Mouse (Mus musculus) spleen, adult 12 weeks (tissue): Measurements from ENCODE around the gene St3gal6.

Experiments
- DNase-seq: peaks from one replicate; pipeline ENCODE4 v3.0.0; 2022; ENCODE audit warnings: low spot score

The St3gal6 gene

DNA sequence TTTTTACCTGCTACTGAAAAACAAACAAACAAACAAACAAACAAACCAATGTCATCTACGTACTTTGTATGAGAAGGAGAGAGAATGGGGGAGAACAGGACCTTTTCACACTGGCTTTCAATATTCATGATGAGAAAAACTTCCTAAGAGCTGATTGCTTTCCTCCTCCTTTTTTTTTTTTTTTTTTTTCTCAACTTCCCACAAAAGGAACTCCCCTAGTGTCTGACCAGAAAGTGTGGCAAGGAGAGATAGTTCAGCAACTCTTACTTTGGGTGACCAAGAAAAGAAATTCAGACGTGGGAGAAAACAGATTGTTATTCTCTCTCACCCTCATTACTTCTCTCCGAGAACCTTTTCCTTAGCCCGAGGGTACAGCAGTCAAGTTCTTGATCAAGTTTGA lies 2.9 kb downstream of the St3gal6 start:
- DNase-seq, result no peak

DNA sequence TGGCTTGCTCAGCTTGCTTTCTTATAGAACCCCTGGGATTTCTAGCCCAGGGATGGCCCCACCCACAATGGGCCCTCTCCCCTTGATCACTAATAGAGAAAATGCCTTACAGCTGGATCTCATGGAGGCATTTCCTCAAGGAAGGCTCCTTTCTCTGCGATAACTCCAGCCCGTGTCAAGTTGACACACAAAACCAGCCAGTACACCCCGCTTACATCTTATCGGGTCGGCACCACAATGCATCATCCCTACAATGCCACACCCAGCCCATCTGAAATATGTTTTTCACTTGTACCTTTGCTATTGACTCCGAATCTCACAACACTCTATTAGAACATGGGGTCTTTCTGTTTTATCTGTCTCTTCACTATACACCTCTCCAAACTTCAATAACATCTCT lies 3.6 kb downstream of the St3gal6 start:
- no peak for DNase-seq

DNA sequence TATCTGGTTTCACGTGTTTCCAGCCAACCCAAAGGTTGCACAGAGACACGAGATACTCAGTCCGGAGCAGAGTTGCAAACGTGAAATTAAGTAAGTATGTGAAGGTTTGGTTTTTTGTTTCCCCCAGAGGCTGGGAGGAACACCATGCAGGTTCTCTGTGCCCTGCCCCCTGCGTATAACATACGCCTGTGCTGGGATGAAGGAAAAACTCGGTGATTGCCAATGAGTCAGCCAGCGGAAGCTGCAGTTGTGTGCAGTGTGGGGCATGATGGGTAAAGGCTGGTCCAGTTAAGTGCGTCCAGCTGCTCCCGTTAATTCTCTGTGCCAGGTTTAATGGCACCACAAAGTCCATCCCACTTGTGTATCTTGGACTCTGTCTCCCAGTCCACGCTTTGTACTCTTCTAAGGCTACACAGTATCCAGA lies 4.4 kb downstream of the St3gal6 start:
- no peak for DNase-seq

DNA sequence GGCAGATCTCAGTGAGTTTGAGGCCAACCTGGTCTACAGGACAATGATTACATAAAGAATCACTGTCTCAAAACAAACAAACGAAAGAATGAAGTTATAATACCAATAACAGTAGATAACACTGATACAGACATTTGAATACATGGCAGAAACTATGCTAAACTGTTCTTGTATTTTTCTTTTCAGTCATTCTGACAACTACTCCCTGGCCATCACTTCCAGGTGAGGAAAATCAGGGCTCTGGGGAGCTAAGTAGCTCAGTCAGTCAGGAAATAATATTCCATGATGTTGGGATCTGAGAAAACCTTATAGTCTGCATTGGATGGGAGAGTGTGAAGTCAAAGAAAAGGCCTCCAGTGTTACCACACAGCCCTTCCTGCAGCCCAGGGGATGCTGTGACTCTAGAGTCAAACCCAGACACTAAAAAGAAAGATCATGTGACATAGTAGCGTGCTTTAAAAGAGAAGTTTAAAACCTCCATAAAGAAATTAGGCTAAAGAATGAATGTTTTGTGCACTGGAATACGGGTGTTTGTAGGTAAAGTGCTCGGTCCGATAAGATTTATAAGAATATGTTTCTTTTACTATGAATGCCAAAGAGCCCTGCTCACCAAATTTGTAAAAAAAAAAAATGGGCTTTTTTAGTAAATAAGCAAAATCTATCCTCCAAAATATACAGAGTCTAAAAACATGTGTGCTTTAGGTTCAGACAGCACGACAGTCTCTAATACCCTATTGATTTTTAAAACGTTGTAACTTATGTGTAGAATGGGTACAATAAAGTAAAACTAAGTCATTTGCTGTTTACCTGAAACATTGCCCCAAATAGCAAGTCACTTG lies 6.9 kb downstream of the St3gal6 start:
- no peak for DNase-seq

DNA sequence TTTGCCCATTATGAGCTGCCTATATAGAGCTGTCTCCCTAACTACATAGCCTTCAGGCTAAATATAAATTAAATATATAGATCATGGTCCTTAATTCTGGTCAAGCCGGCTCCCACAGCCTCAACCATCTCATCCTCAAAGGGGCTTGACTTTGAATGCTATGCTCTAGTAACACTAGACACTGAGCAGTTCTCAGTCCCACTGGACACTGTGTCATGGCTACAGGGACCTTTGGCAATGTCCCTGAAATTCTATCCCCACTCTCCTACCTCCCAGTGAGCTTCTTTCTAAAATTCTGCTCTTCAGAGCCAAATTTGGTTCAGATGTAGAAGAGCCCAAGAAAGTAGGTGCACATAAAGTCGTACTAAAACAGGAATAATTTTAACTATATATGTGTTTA lies 7.9 kb downstream of the St3gal6 start:
- no peak for DNase-seq

DNA sequence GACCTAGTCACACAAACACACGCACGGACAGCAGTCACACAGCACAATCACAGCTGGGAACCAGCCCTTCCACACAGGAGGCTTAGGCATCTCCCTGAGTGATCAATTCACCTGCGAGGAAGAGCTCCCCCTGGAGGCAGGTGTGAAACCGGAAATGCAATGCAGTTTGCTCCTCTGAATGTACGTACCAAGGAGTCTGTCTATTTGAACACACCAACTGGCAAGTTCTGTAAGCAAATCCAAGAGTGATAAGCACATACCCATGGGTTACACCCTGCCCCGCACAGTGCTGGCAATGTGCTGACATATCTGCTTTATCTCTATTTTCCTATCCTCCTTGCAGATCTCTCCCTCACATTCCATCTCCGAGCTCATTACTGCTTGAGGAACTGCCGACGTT lies 9.5 kb downstream of the St3gal6 start:
- peak; percentile 70 for DNase-seq

DNA sequence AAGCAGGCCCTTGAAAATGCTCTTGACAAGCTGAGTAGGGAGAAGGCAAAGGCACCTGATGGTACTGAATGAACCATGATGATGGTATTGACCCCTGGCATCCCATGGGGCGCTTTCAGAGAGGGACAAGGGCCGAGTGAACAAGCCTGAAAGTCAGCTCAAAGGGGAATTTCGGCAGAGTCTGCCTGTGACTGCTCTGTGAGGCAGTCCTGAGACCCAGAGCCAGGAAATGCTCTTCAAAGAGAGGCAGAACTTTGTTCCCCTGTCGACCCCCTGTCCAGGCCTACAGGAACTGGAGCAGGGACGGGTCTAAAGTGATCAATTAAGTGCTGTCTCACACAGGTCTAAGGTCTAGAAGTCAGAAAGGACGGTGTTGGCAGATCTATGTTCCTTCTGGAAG lies 10.3 kb downstream of the St3gal6 start:
- no peak for DNase-seq

DNA sequence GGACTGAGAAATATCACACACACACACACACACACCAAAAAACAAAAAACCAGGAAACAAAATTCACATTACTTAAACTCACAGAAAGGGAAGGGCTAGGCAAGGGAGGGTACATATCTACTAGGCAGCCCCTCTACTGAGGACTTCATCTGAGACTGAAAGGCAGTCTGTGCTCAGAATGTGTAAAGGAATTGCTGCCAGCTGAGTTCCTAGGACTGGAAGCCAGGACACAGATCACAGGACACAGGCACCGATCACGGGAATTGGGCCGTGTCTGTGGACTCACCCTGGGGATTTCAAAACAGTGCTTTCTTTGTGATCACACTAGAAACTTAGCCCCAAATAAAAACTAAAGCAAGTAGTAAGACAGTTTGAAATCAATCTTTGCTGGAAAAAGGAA lies 11.2 kb downstream of the St3gal6 start:
- no peak for DNase-seq

DNA sequence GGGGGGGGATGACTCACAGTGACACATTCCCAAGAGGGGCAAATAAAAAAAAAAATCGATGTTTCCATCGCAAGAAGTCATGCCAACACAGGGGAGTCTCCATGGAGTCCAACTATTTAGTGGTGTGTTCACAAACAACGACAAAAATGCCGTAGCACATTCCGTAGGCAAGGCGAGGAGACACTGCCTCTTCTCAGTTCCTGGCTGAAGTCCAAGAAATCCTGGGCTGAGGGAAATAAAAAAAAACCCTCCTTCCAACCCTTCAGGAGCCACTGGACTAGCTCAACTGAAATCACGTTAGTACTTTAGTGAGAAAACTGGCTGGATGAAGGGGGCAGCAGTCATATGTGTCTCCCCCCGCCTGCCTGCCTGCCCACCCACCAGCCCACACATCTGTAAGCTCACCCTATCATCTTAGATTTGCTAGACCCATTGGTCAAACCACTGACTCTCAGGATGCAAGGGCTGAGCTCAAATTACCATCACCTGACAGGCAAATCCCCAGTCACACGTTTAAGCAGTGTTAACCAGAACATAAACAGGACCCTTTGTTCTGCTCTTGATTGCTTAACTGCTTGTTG lies 11.8 kb downstream of the St3gal6 start:
- DNase-seq, result no peak

DNA sequence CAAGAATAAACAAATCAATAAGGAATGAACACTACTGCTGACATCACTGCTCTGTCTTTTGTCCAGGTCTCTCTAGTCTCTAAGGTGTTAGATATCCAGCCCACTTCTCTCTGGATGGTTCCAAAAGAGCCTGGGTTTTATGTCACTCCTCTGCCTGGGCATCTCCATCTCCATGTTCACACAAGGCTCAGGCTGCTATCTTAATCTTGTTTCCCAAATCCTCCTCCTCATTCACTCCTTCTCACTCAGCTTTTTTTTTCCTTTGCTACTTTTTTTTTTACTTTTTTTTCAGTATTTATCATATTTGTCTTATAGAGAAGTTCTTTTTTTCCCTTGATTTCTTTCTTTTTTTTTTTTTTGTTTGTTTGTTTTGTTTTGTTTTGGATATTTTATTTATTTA lies 19.1 kb downstream of the St3gal6 start:
- no peak for DNase-seq

DNA sequence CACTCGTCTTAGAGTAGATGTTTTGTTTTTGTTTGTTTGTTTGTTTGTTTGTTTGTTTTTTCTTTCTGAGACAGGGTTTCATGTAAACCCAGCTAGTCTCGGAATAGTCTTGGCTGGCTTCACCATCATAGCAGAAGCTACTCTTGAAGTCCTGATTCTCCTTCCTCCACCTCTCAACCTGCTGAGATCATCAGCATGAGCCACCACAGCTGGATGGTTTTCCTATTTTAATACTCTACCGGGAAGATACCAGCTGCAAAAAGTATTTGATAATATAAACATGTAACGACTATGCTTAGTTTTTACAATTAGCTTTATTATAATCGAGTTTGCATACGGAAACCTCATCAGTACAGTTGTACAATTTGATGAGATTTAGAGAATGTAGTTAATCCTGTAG lies 21.5 kb downstream of the St3gal6 start:
- no peak for DNase-seq

DNA sequence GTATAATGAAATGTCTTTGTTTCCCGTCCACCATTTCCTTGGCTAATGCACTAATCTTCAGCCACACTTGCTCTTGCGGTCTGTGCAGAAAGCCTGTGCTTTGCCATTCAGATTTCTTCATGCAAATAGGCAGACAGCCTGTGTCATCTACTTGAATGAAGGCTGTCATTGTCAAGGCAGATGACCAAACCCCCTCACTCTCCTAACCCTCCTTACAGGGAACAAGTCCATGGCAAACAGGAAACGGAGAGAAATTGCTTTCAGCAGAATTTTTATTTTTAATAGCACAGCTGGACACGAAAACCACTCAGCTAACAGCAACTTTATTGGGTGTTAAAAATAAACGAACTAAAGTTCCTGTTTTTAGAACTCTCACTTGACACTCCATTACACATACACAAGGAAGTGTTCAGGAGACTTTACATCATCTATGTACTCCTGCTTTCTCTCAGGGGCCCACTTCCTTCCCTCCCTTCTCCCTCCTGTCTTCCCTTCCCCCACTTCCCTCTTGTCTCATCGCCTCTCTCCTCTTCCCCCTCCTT lies 22.2 kb downstream of the St3gal6 start:
- DNase-seq, result peak; percentile 39

DNA sequence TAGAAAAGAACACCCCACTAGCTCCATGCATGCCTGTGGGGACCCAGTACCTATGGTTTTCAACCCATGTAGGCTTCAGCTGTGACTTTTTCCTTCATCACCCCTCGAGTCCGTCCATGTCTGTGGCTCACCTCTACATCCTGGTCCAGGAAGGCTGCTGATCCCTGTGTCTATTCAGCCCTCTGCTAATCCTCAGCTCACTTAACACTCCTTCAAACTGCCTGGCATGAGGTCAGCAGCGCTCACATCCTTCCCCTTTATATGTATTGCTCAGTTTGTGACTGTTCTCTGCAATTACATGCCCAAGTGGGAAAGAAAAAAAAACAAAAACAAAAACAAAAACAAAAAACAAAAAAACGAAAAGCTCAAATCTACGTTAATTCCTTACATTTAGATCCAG lies 24.4 kb downstream of the St3gal6 start:
- DNase-seq, result no peak

DNA sequence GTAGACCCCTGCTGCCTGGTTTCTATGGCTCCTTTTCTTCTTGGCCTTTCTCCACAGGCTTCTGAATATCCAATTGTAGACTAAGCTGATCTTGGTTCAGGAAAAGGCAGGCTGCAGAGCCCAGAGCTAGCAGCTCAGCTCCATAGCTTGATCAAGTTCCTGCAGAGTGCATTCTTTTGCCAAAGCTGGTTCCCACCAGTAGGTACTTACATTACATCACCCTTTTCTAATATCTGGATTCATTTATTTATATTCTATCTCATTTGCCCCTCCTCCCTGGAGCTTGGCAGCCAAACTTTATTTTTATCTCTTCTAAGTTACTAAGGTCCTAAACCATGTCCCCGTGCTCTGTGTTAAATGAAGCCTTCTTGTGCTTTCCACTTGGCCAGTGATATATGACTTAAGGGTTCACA lies 24.9 kb downstream of the St3gal6 start:
- DNase-seq, result no peak

DNA sequence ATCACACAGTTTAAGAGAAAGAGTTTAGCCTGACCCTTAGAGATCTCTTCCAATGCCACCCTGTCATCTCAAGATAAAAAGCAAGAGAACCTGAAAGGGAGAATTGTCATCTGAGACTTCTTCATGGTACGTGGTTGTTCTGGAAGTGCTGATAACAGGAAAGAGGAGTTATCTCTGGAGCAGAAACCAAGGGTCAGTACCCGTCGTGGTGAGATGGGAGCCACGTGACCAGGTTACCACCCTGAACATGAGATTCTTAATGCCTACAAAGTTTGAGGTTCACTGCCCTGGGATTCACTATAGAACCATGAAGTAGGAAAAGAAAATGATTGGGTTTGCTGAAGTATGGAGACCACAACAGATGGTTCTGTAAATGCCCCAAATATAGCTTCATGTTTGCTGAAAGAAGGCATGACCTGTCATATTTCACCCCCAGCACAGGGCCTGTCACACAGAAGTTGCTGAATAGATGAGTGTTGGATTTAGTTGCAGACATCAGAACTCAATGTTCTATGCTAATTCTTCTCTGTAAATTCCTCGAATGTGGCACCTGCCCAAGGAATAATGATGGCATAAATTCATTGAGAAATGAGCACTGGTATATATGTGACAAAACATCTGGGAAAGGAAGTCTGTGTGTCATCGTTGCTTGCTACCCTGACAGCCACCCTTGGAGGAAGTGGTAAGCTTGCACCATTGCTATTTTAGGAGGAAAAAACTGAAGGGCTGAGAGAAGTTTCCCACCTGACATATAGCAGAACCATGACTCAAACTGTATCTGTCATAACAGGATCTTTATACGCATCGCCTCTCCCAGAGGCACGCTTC lies 25.9 kb downstream of the St3gal6 start:
- DNase-seq, result peak; percentile 59

DNA sequence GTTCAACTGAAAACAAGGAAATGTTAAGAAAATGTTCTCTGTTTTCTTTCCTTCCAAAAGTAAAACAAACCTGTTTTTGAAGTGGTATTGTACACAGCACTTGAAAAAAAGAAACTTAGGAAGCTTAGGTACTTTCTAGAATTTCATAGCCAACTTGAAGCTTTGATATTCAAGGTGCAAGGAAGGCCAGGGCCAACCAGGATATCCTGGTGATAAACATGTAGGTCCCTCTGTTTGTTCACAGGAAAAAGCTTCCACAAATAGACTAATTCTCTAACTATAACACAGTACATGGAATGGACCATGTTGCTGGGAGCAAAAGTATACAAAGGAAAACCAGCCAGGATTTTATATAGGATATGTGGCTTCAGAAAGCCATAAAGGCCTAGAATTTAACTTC lies 27.3 kb downstream of the St3gal6 start:
- DNase-seq, result no peak

DNA sequence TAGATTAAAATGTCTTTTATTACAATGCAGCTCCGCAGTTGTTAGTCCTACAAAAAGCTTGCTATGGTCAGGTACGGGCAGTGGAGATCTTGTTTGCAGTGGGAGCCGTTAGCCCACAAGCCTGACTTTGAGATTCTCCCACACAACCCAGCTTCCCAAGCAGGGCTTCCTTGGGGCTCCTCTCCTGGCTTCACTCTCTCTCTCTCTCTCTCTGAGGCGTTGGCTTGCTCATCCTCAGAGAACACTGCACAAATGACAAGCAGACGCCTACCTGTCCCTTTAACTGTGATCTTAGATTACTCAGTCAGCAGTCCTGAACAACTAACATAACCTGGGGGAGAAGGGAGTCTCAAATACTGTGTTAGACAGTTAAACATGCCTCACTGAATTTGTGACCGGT lies 36.2 kb downstream of the St3gal6 start:
- DNase-seq, result no peak

DNA sequence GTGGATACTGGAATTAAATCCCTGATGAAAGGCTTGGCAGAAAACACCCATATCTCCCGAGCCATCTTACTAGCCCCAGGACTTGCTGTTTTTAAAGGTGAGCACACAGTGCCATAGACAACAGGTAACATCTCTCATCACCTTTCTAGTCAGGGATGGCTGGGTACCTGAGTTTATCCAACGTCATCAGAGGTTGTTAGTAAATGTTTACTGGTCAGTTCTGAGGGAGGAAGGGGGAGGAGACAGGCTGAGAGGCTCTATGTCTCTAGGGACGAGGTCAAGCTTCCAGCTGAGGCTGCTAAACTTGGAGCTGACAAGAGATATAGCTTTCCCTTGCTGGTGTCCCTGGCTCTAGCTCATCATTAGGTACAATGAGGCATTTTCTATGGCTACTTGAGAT lies 41.7 kb downstream of the St3gal6 start:
- no peak for DNase-seq

DNA sequence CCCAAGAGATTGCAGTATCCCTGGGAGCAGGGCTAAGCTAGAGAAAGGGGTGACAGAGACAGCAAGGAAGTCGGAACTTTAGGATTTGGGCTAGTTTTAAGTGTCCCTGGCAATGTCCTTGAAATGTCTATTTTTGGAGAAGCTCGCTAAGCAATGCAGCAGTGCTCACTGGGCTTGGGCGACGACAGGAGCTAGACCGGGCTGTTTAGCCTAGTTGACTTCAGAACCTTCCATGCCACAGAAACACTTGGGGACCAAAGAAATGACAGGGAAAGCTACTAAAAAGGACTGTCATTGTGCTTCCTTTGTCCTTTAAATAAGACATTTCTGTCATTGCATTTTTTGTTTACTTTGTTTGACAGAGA lies 42.2 kb downstream of the St3gal6 start:
- no peak for DNase-seq

DNA sequence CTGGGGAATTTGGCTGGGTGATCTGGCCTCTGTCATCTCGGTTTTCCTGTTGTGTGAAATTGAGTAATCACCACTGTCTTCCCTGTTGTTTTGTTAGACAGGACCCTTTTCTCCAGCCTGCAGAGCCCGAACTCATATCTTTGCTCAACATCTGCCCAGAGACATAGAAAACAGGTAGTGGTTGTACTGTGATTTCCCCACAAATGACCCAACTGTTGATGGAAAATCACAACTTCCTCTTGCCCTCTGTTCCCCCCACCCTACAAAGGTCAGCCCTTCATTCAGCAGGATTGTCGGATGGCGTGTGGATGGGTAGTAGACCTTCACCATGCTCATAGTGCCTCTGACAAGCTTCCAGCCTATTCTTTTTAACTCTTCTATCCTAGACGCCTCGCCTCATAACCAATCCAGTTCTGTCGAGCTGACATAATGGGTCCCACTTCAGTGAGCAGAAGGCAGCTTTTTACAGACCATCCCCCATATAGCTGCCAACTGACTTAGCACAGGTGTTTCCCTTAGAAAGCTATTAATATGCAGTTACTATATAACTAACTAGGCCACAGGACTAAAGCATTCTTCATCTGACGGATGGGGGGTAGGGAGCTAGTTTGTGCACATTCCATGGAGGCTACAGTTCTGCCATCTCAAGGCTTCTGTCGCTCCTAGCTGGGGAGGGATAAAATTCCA lies 42.7 kb downstream of the St3gal6 start:
- DNase-seq, result peak; percentile 16

DNA sequence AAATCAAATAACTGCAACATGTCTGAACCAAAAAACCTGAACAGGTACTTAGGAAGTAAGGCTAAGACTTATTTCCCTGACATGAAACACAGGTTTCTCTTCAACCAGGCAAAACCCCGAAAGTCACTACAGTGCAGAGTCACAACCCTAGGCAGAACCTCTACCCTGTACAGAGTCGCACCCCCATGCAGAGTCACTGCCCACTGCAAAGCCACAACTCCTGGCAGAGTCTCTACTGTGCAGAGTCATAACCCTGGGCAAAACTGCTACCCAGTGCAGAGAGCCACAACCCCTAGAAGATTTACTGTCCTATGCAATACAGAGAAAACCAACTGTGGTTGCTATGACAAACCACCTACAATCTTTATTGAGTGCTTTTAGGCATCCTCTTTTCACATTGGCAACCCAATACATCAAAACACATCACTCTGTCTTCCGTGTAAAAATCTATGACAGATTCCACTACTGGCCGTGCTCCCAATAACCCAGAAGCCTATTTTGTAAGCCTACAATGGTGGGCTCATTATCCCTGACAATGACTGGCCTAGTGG lies 44.1 kb downstream of the St3gal6 start:
- DNase-seq, result no peak

DNA sequence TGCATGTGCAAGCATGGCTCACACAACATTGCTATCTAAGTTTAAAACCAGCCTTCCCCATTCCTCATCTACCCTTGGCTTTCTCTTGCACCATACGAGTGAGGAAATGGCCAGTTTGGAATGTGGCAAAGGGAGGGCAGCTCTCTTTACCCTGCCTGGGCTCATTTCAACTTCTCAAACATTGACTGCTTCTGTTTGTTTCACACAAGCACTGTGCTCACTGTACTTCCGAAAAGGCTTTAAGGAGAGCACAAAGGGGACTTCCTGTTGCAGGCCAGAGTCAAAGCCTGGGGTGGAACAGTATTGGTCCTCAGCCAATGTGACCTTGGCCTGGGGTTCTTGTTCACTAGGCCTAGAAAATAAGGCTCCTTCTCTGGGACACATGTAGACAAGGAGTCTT lies 47.7 kb downstream of the St3gal6 start:
- no peak for DNase-seq
